Mouse (Mus musculus): ENCODE measurements around the gene Nudt14. TPM values are rescaled to one million over a fixed set of nuclear protein-coding genes. Genes with fewer than 3 reads are reported as not detected.
A peak's percentile ranks its signal among the peaks of the same experiment; 100 is the strongest.

The Nudt14 gene
- polyA plus RNA-seq, 1 experiment from 2014 or later, result 87.2 TPM

DNA sequence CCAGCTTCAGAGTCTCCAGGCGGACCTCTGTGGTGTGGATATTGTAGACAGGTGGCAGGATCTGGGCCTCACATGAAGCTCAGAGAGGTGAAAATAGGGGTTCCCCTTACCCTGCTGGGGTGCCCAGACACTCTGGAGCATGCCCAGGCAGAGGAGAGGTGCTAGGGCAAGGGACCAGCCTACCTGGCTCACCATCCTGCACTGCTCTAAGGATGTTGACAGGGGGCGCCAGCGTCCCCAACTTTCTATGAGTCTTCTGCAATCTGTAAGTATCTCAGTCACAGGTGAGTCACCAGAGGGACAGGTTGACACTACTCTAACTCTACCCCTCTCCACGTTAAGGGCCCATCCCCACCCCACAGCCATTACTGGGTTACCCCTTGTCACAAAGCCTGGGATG lies 5.4 kb upstream of the Nudt14 start:
- no peak overlapping the region for H3K9ac ChIP-seq
- no peak overlapping the region for H3K4me2 ChIP-seq (replicated peaks)
- WGBS, result 28% methylated on average over 4 of the region's 4 CpGs
- H3K9me3 ChIP-seq, result no peaks in the 10 kb centered on the region
- H3K27me3 ChIP-seq, result no peaks in the 10 kb centered on the region
- ATAC-seq (ENCODE audit: insufficient number of reproducible peaks, insufficient read depth, low FRiP score, low TSS enrichment), result no peak
- no peaks in the 10 kb centered on the region for H3K36me3 ChIP-seq
- H3K4me3 ChIP-seq, result no peak overlapping the region
- peak overlapping the region; percentile 20; the same call in 1 of the 2 replicates for H3K27ac ChIP-seq
- peaks cover 17% of the 10 kb centered on the region for H3K4me1 ChIP-seq

DNA sequence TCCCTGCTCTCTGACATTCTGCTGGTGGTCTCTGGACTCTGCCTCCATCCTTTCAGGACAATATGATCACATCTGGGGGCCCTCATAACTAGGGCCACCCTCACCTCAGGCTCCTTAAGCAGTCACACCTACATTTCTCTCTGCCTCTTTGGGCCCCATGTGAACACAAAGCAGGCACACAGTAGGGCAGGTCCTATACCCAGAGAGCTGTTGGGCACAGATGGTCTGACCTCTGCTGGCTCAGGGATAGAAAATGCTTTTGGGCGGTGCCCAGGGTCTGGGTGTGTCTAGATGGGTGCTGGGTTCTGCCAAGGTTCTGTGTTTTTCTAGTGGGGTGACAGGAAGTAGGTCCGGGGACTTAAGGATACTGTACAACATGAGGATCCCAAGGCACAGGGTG lies 1.7 kb upstream of the Nudt14 start:
- no peaks in the 10 kb centered on the region for H3K9me3 ChIP-seq
- no peaks in the 10 kb centered on the region for H3K36me3 ChIP-seq
- H3K4me3 ChIP-seq, result no peak overlapping the region
- no peak overlapping the region for H3K9ac ChIP-seq
- H3K27ac ChIP-seq, result no peak overlapping the region
- ATAC-seq (ENCODE audit: insufficient number of reproducible peaks, insufficient read depth, low FRiP score, low TSS enrichment), result no peak
- H3K4me1 ChIP-seq, result peaks cover 23% of the 10 kb centered on the region
- no peaks in the 10 kb centered on the region for H3K27me3 ChIP-seq
- H3K4me2 ChIP-seq (replicated peaks), result no peak overlapping the region
- 87% methylated on average over 2 of the region's 2 CpGs for WGBS

DNA sequence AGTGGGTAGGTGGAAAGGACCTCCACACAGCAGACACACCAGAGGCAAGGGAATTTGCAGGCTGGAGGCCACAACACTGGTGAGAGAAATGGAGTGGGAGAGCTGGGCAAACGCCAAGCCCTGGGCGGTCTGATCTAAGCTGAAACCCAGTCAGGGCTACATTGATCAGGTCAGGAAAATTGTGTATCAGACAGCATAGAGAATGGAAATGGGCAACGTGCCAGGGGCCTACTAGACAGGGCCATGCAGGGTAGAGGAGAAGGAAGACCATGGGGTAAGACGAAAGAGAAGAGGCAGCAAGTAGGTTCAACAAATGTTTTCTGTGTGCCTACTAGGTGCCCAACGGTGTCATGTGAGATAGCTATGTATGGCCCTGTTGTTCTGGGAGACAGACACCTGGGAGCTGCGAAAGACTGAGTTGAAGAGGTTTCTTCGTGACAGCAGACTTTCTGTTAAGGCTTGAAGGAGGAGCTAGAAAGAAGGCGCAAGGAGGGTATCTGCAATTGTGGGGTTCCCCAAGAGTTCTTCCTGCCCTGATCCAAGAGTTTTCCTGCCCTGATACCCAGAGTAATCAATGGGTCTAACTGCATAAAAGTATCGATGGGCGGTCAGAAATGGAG lies 658 bp downstream of the Nudt14 start:
- Histone ChIP-seq H3K4me1 (peaks cover 35% of the 10 kb centered on the region), H3K4me2 (replicated peaks) (peak overlapping the region; percentile 71), H3K27me3 (no peaks in the 10 kb centered on the region), H3K9ac (peak overlapping the region; percentile 75), H3K4me3 (peak overlapping the region; percentile 74), H3K36me3 (no peaks in the 10 kb centered on the region), H3K27ac (no peak overlapping the region), H3K9me3 (no peaks in the 10 kb centered on the region)
- WGBS, result 47% methylated on average over 10 of the region's 10 CpGs
- ATAC-seq (ENCODE audit: insufficient number of reproducible peaks, insufficient read depth, low FRiP score, low TSS enrichment), result no peak

DNA sequence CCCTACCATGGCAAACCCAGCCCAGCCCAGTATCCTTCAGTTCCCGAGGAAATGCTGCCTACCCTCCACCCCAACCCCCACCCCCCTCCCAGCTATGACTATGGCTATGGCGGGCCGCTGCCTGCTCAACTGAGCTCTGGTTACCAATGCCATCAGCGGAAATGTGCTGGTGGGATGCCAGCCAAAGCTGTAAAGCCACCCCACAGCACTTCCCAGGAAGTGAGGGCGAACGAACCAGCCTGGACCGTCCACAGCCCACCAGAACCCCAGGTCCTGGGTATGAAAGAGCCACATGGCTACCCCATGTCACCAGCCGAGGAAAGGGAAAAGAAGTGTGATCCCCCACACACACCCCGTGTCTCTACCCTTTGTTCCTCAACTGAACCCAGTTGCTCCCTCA lies 1.2 kb downstream of the Nudt14 start:
- WGBS, result 79% methylated on average over 9 of the region's 9 CpGs
- no peaks in the 10 kb centered on the region for H3K27me3 ChIP-seq
- no peaks in the 10 kb centered on the region for H3K36me3 ChIP-seq
- ATAC-seq (ENCODE audit: insufficient number of reproducible peaks, insufficient read depth, low FRiP score, low TSS enrichment), result no peak
- no peak overlapping the region; the same call in 1 of the 2 replicates for H3K4me2 ChIP-seq (replicated peaks)
- no peaks in the 10 kb centered on the region for H3K9me3 ChIP-seq
- H3K27ac ChIP-seq, result no peak overlapping the region
- no peak overlapping the region for H3K4me3 ChIP-seq
- H3K4me1 ChIP-seq, result peaks cover 35% of the 10 kb centered on the region
- H3K9ac ChIP-seq, result no peak overlapping the region

DNA sequence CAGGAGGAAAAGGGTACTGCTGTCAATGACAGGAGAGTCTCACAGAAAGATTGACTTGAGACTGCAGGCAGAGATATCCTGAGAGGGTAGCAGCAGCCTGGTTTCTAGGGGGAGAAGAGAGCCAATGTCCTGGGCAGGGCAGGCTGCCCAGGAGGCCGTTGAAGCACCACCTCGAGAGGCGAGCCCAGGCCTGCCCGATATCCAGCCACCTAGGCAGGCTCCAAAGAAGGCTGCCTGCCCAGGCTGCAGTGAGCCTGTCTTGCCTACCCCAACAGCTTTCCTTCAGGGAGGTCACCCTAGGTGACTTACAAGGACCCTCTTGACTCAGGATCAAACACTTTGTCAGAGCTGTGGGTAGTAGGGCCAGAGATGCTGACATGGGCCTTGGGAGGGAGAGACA lies 1.7 kb downstream of the Nudt14 start:
- Histone ChIP-seq H3K27me3 (no peaks in the 10 kb centered on the region), H3K4me2 (replicated peaks) (no peak overlapping the region), H3K9me3 (no peaks in the 10 kb centered on the region), H3K4me3 (no peak overlapping the region), H3K9ac (no peak overlapping the region), H3K36me3 (no peaks in the 10 kb centered on the region), H3K4me1 (peaks cover 35% of the 10 kb centered on the region), H3K27ac (no peak overlapping the region)
- ATAC-seq (ENCODE audit: insufficient number of reproducible peaks, insufficient read depth, low FRiP score, low TSS enrichment), result no peak
- 78% methylated on average over 4 of the region's 4 CpGs for WGBS

DNA sequence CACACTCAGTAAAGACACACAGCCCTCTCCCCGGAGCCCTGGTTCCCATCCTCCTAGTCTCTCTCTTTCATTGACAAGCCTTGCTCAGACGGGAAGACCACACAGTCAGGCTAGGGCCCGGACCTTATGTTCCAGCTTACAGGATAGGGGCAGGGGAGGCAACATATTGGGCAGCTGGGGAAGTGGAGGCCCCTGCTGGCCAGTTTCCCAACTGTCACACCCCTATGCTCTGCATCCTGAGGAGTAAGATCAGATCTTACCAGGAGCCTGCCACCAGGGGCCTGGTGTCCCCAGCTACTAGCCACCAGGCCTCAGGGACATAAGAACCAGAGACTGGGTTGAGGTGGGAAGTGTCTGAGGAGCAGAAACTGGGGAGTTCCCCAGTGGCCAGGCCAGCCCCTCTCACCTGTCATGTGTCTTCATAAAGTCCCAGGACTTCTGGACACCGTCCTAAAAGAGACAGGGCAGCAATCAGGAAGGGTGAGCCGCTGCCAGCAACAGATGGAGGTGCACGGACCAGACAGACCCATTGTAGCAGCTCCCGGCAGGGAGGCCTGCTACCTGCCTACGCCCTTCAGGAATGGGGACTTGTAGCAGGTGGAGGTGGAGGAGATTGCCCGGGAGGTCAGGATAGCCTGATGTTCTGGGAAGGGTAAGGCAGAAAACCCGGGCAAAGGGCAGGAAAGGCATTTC lies 2.9 kb downstream of the Nudt14 start:
- no peak overlapping the region for H3K4me2 ChIP-seq (replicated peaks)
- H3K9ac ChIP-seq, result 0 out of 2 replicates have a peak overlapping the region, but pooled peaks have one; percentile 5
- no peaks in the 10 kb centered on the region for H3K9me3 ChIP-seq
- no peak for ATAC-seq (ENCODE audit: insufficient number of reproducible peaks, insufficient read depth, low FRiP score, low TSS enrichment)
- no peak overlapping the region for H3K27ac ChIP-seq
- peaks cover 35% of the 10 kb centered on the region for H3K4me1 ChIP-seq
- no peaks in the 10 kb centered on the region for H3K27me3 ChIP-seq
- H3K4me3 ChIP-seq, result no peak overlapping the region
- 56% methylated on average over 10 of the region's 10 CpGs for WGBS
- H3K36me3 ChIP-seq, result no peaks in the 10 kb centered on the region

DNA sequence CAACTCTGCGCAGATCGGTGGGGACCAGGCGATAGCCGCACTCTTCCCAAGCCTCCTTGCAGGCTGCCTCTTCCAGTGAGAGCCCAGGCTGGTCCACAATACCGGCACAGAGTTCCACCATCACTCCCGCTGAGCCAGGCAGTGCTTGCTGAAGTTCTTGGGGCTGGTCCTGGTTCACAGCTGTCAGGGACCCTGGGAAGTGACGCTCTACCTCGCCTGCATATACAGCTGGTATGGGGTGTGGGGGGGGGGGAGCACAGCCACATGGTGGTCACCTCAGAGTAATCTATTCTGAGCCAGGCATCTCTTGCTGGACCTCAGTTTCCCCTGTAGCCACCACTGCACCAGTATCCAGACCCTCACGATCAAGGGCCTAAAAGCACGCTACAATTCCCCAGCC lies 3.6 kb downstream of the Nudt14 start:
- H3K27me3 ChIP-seq, result no peaks in the 10 kb centered on the region
- no peak for ATAC-seq (ENCODE audit: insufficient number of reproducible peaks, insufficient read depth, low FRiP score, low TSS enrichment)
- no peak overlapping the region for H3K4me2 ChIP-seq (replicated peaks)
- no peak overlapping the region for H3K9ac ChIP-seq
- 0 out of 2 replicates have a peak overlapping the region, but pooled peaks have one; percentile 25 for H3K27ac ChIP-seq
- 81% methylated on average over 10 of the region's 10 CpGs for WGBS
- H3K4me3 ChIP-seq, result no peak overlapping the region
- H3K36me3 ChIP-seq, result no peaks in the 10 kb centered on the region
- no peaks in the 10 kb centered on the region for H3K9me3 ChIP-seq
- peaks cover 35% of the 10 kb centered on the region for H3K4me1 ChIP-seq

DNA sequence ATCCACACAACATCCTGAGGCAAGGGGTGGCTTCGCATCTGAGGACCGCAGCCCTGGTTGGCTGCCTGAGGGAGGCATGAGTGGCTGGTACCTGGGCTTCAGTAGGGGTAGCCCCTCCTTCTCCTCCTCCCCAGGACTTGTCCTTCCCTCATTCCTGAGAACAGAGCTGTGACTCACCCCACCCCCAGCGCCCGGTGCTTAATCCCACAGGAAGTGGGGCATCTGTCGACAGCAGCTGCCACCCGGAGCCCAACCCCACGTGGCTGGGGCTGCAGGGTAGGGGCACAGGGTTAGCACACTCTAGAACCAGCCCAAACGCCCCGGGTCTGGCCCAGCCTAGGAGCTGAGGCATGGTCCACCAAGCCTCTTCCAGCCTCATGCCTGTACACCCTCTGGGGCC lies 4.0 kb downstream of the Nudt14 start:
- no peak overlapping the region for H3K4me2 ChIP-seq (replicated peaks)
- no peak overlapping the region for H3K4me3 ChIP-seq
- H3K9ac ChIP-seq, result no peak overlapping the region
- no peaks in the 10 kb centered on the region for H3K9me3 ChIP-seq
- H3K27ac ChIP-seq, result no peak overlapping the region
- peaks cover 35% of the 10 kb centered on the region for H3K4me1 ChIP-seq
- no peak for ATAC-seq (ENCODE audit: insufficient number of reproducible peaks, insufficient read depth, low FRiP score, low TSS enrichment)
- WGBS, result 23% methylated on average over 9 of the region's 9 CpGs
- no peaks in the 10 kb centered on the region for H3K27me3 ChIP-seq
- H3K36me3 ChIP-seq, result no peaks in the 10 kb centered on the region

DNA sequence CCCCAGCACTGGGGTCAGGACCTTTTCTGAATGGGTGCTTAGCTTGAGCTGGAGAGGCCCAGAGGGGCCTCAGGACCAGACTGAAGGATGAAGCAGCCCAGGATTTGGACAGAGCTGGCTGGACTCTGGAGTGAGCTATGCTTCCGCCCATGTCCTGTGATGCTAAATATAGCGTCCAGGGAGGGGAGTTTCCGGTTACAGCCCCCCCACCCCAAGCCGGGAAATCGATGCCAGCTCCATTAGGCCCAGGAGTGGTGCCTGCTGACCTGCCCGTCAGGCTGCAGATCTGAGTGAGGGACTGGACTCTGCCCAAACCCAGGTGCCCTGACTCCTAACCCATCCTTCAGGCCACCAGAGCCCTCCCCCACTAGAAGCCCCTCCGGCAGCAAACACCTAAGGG lies 9.3 kb downstream of the Nudt14 start:
- Histone ChIP-seq H3K4me1 (peaks cover 28% of the 10 kb centered on the region; the same call in 1 of the 2 replicates), H3K27ac (no peak overlapping the region), H3K9ac (no peak overlapping the region), H3K4me2 (replicated peaks) (no peak overlapping the region), H3K36me3 (no peaks in the 10 kb centered on the region), H3K9me3 (no peaks in the 10 kb centered on the region), H3K27me3 (peaks cover 44% of the 10 kb centered on the region), H3K4me3 (no peak overlapping the region)
- WGBS, result 30% methylated on average over 7 of the region's 7 CpGs
- no peak for ATAC-seq (ENCODE audit: insufficient number of reproducible peaks, insufficient read depth, low FRiP score, low TSS enrichment)

DNA sequence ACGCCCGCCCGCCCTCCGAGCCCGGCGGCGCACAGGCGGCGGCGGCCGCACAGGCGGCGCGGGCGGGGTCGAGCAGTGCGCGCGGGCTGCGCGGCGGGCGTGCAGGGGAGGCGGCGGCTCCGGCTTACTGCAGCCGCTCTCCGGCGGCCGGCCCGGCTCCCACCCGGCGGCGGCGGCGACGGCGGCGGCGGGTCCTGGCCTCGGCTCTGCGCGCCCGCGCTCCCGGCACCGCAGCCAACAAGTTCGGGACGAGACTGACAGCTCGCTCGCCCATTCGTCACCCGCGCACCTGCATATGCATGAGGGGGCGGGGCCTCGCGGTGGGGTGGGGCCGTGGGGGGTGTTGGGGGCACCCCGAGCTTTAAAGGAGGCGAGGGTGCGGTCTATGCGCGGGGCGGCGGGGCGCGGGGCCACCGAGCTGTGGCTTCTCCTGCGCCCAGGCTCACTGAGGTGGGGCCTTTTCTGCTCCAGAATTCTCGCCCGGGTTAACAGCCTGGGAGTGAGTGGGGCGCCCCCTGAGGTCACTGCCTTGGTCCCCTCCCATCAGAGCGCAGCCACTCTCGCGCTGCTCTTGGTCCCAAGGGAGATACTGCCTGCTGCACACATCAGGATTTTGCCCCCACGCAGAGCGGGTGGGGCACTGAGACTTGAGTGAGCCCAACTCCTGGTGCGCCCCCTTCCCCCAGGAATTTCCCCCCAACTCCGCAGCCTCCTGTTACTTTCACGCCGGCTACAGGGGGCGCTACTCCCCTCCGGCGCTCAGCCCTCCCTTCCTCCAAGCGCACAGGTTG lies 12.2 kb downstream of the Nudt14 start, which contains the start of gene Jag2:
Gene Jag2 (minus strand): TSS at position 215 of the 791 bp plus-strand sequence.
- Histone ChIP-seq H3K27me3 (peaks cover 65% of the 10 kb centered on the region), H3K27ac (peak within 1 kb of the TSS; percentile 42; the same call in 1 of the 2 replicates)

DNA sequence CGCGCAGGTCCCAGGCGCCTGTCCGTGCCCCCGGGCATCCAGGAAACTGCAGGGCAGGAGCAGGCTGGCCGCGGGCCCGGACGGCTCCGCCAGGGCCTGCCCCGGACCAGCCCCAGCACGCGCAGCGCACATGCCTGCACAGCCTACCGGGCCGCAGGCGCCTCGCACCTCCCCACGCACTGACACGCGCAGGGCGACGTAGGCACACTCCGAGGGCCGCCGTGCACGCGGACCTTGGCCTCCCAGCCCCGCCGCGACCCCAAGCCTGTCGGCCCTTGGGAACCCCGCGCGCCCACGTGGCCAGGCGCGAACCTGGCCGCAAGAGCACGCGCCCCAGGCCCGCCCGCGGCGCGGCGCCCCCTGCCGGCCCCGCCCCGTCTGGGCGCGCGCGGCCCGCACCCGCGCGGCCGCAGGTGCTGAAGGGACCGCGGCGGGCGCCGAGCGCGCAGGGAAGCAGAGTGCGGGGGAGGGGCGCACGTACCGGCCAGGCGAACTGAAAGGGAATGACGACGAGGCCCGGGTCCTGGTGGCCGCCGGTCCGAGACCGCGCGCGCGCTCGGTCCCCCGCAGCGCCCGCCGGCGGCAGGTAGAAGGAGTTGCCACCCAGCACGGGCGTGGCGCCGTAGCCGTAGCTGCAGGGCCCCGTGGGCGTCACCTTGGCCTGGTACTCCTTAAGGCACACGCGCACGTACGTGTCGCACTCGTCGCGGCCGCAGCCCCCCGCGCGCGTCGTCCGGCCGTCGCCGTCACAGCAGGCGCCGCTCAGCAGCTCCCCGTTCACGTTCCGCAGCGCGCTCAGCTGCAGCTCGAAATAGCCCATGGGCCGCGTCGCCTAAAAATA lies 13.3 kb downstream of the Nudt14 start:
- Histone ChIP-seq H3K27me3 (peaks cover 69% of the 10 kb centered on the region), H3K4me3 (peak overlapping the region; percentile 47), H3K27ac (peak overlapping the region; percentile 42; the same call in 1 of the 2 replicates), H3K4me2 (replicated peaks) (peak overlapping the region; percentile 82), H3K9me3 (no peaks in the 10 kb centered on the region), H3K9ac (peak overlapping the region; percentile 52), H3K4me1 (peaks cover 31% of the 10 kb centered on the region; the same call in 1 of the 2 replicates), H3K36me3 (no peaks in the 10 kb centered on the region)
- 1% methylated on average over 119 of the region's 124 CpGs for WGBS
- no peak for ATAC-seq (ENCODE audit: insufficient number of reproducible peaks, insufficient read depth, low FRiP score, low TSS enrichment)

More for the DNA sequence above, 12.2 kb downstream of the Nudt14 start, which contains the start of gene Jag2:
- peak within 1 kb of the TSS; percentile 82 for H3K4me2 ChIP-seq (replicated peaks)
- peak; percentile 22; the same call in 1 of the 2 replicates for ATAC-seq (ENCODE audit: insufficient number of reproducible peaks, insufficient read depth, low FRiP score, low TSS enrichment)
- peak within 1 kb of the TSS; percentile 41 for H3K9ac ChIP-seq
- no peaks in the 10 kb centered on the region for H3K36me3 ChIP-seq
- 1% methylated on average over 60 of the region's 85 CpGs for WGBS
- H3K4me3 ChIP-seq, result peak within 1 kb of the TSS; percentile 47
- H3K9me3 ChIP-seq, result no peaks in the 10 kb centered on the region
- H3K4me1 ChIP-seq, result peaks cover 30% of the 10 kb centered on the region; the same call in 1 of the 2 replicates
